Mouse (Mus musculus): ENCODE results near the gene Ptpn9. TPM values are rescaled to one million over a fixed set of nuclear protein-coding genes. Genes with fewer than 3 reads are reported as not detected.
"Not testable (repeated sequence)": the region's sequence is repeated elsewhere in the genome, so short reads cannot be mapped to it uniquely, and the experiment has no call there.

The Ptpn9 gene
- 10 to 100 TPM; 10.0 to 10.7 TPM for total RNA-seq (2021)

GRCm38 (mm10) chr9:56994286-56995197, at the start of gene Ptpn9:
Gene Ptpn9 (plus strand): TSS chr9:56994923.
- peak; percentile 79 for DNase-seq (ENCODE audit: low spot score)
- intact Hi-C loops (cut with DNase I) = loop anchor here (2.0 kb wide), 1 partner anchor 44 kb away; the partner anchor contains the start of gene Snupn

- intact Hi-C loops (cut with DNase I); DNase-seq (ENCODE audit: low spot score): not testable (repeated sequence)
Measured at GRCm38 (mm10) chr9:56947481-56947880, 47.2 kb upstream of the Ptpn9 start.

GRCm38 (mm10) chr9:56948699-56949098, 46.0 kb upstream of the Ptpn9 start:
- intact Hi-C loops (cut with DNase I); DNase-seq (ENCODE audit: low spot score): not testable (repeated sequence)

- no peak for DNase-seq (ENCODE audit: low spot score)
- intact Hi-C loops (cut with DNase I) = loop anchor here (2.0 to 5.0 kb wide), 3 partner anchors 45 to 198 kb away; partner anchors contain the start of genes Neil1 and Ptpn9
Measured at GRCm38 (mm10) chr9:56949767-56950166, 45.0 kb upstream of the Ptpn9 start.

GRCm38 (mm10) chr9:56950414-56951400, 44.0 kb upstream of the Ptpn9 start, which contains the start of gene Snupn:
Gene Snupn (plus strand): TSS chr9:56950878.
- peak; percentile 96 for DNase-seq (ENCODE audit: low spot score)
- intact Hi-C loops (cut with DNase I) = loop anchor here (2.0 to 5.0 kb wide), 3 partner anchors 44 to 197 kb away; partner anchors contain the start of genes Neil1 and Ptpn9

- no peak for DNase-seq (ENCODE audit: low spot score)
- intact Hi-C loops (cut with DNase I) = loop anchor here (5.0 kb wide), 1 partner anchor 194 kb away; the partner anchor contains the start of gene Neil1
Measured at GRCm38 (mm10) chr9:56953562-56953961, 41.2 kb upstream of the Ptpn9 start.

- intact Hi-C loops (cut with DNase I) = no loop called here
- no peak for DNase-seq (ENCODE audit: low spot score)
Measured at GRCm38 (mm10) chr9:56956966-56957675, 37.6 kb upstream of the Ptpn9 start.

GRCm38 (mm10) chr9:56958689-56959088, 36.0 kb upstream of the Ptpn9 start:
- no peak for DNase-seq (ENCODE audit: low spot score)
- intact Hi-C loops (cut with DNase I) = no loop called here

GRCm38 (mm10) chr9:56961591-56961990, 33.1 kb upstream of the Ptpn9 start:
- intact Hi-C loops (cut with DNase I) = no loop called here
- no peak for DNase-seq (ENCODE audit: low spot score)

GRCm38 (mm10) chr9:56970158-56970557, 24.6 kb upstream of the Ptpn9 start:
- intact Hi-C loops (cut with DNase I) = no loop called here
- no peak for DNase-seq (ENCODE audit: low spot score)

GRCm38 (mm10) chr9:56973960-56974524, 20.7 kb upstream of the Ptpn9 start:
- intact Hi-C loops (cut with DNase I) = no loop called here

GRCm38 (mm10) chr9:56975199-56975598, 19.5 kb upstream of the Ptpn9 start:
- intact Hi-C loops (cut with DNase I) = no loop called here
- no peak for DNase-seq (ENCODE audit: low spot score)

More at GRCm38 (mm10) chr9:56973960-56974524, 20.7 kb upstream of the Ptpn9 start:
- DNase-seq (ENCODE audit: low spot score) = no peak

- no peak for DNase-seq (ENCODE audit: low spot score)
- intact Hi-C loops (cut with DNase I) = no loop called here
Measured at GRCm38 (mm10) chr9:56980186-56980585, 14.5 kb upstream of the Ptpn9 start.

- DNase-seq (ENCODE audit: low spot score) = no peak
- intact Hi-C loops (cut with DNase I) = no loop called here
Measured at GRCm38 (mm10) chr9:56981502-56981901, 13.2 kb upstream of the Ptpn9 start.

- intact Hi-C loops (cut with DNase I) = loop anchor here (2.0 kb wide), 1 partner anchor 45 kb away; the partner anchor contains the start of gene Snupn
- peak; percentile 27 for DNase-seq (ENCODE audit: low spot score)
Measured at GRCm38 (mm10) chr9:56995198-56996027, 690 bp downstream of the Ptpn9 start.

- no peak for DNase-seq (ENCODE audit: low spot score)
- intact Hi-C loops (cut with DNase I) = no loop called here
Measured at GRCm38 (mm10) chr9:56996028-56996346, 1.3 kb downstream of the Ptpn9 start.

- intact Hi-C loops (cut with DNase I); DNase-seq (ENCODE audit: low spot score): not testable (repeated sequence)
Measured at GRCm38 (mm10) chr9:56997206-56997605, 2.5 kb downstream of the Ptpn9 start.

- no peak for DNase-seq (ENCODE audit: low spot score)
- intact Hi-C loops (cut with DNase I) = loop anchor here (5.0 kb wide), 1 partner anchor 44 kb away; no protein-coding TSS in a partner anchor
Measured at GRCm38 (mm10) chr9:57003011-57003410, 8.3 kb downstream of the Ptpn9 start.

Data from heart, postnatal 25 days (tissue).